Mouse (Mus musculus) forebrain, embryonic 12.5 days (tissue): ENCODE results near the gene B4galnt1. TPM values are rescaled to one million over a fixed set of nuclear protein-coding genes. Genes with fewer than 3 reads are reported as not detected.
A peak's percentile ranks its signal among the peaks of the same experiment; 100 is the strongest.

Experiments
- ATAC-seq: fragments of 200-750 bp; cut with Nextera tagmentation; 2 replicates; pipeline ENCODE4 v1.8.0; 2017; ENCODE audit warnings: moderate TSS enrichment; ENCODE audit not compliant: low FRiP score
- H3K27ac ChIP-seq: fragments of 300-500 bp; sonication (generic); 2 replicates; pipeline ENCODE4 v1.5.1; 2016; ENCODE audit warnings: mild to moderate bottlenecking
- H3K27me3 ChIP-seq: fragments of 300-500 bp; sonication (generic); 2 replicates; pipeline ENCODE4 v1.6.1; 2016; ENCODE audit warnings: mild to moderate bottlenecking
- H3K36me3 ChIP-seq: fragments of 300-500 bp; sonication (generic); replicated peaks from 2 replicates; pipeline ENCODE4 v1.6.1; 2016; ENCODE audit warnings: mild to moderate bottlenecking
- H3K4me1 ChIP-seq: fragments of 300-500 bp; sonication (generic); 2 replicates; pipeline ENCODE4 v1.6.1; 2016
- H3K4me2 ChIP-seq: fragments of 300-500 bp; sonication (generic); 2 replicates; pipeline ENCODE4 v1.6.1; 2016; ENCODE audit warnings: mild to moderate bottlenecking, moderate library complexity
- H3K4me3 ChIP-seq: fragments of 300-500 bp; sonication (generic); replicated peaks from 2 replicates; pipeline ENCODE4 v1.5.1; 2016; ENCODE audit warnings: mild to moderate bottlenecking
- H3K9ac ChIP-seq: fragments of 300-500 bp; sonication (generic); 2 replicates; pipeline ENCODE4 v1.6.1; 2016; ENCODE audit warnings: mild to moderate bottlenecking
- H3K9me3 ChIP-seq: fragments of 300-500 bp; sonication (generic); 2 replicates; pipeline ENCODE4 v1.6.1; 2016
- WGBS: fragments of 180-500 bp; shearing (Covaris S2); methylation state at CpG from one replicate; pipeline ENCODE4 v1.1.7; 2016; 5-methylcytosine and 5-hydroxymethylcytosine counted together
- polyA plus RNA-seq: library from polyadenylated mRNA; unstranded; fragments of >200 nt; fragmentation: Nextera tagmentation; extraction: Ambion mirVana; gene quantifications from 2 replicates; pipeline ENCODE4 v1.2.1, GENCODE M21; 2016

The B4galnt1 gene
- polyA plus RNA-seq, 1 experiment from 2014 or later: 13.3 TPM

- H3K4me2 ChIP-seq: no peak overlapping the region
- no peak overlapping the region for H3K9ac ChIP-seq
- WGBS: 28% methylated on average over 3 of the region's 3 CpGs
- no peak for ATAC-seq
- peaks cover 73% of the 10 kb centered on the region for H3K27me3 ChIP-seq
- peaks cover 25% of the 10 kb centered on the region for H3K4me1 ChIP-seq
- no peaks in the 10 kb centered on the region for H3K9me3 ChIP-seq
- no peak overlapping the region; the same call in 1 of the 2 replicates for H3K4me3 ChIP-seq
- no peak overlapping the region for H3K27ac ChIP-seq
- no peaks in the 10 kb centered on the region for H3K36me3 ChIP-seq
Observed at GRCm38 (mm10) chr10:127176228-127176627, 11.2 kb downstream of the B4galnt1 start.

- 0 out of 2 replicates have a peak overlapping the region, but pooled peaks have one; percentile 8 for H3K4me2 ChIP-seq
- H3K27me3 ChIP-seq: peaks cover 73% of the 10 kb centered on the region
- H3K36me3 ChIP-seq: no peaks in the 10 kb centered on the region
- 11% methylated on average over 7 of the region's 7 CpGs for WGBS
- no peak overlapping the region for H3K9ac ChIP-seq
- H3K9me3 ChIP-seq: no peaks in the 10 kb centered on the region
- no peak overlapping the region for H3K27ac ChIP-seq
- H3K4me3 ChIP-seq: no peak overlapping the region; the same call in 1 of the 2 replicates
- ATAC-seq: no peak
- peaks cover 25% of the 10 kb centered on the region for H3K4me1 ChIP-seq
Observed at GRCm38 (mm10) chr10:127176756-127177155, 11.7 kb downstream of the B4galnt1 start.

GRCm38 (mm10) chr10:127177235-127177634, 12.2 kb downstream of the B4galnt1 start:
- no peak for ATAC-seq
- H3K36me3 ChIP-seq: no peaks in the 10 kb centered on the region
- H3K9me3 ChIP-seq: no peaks in the 10 kb centered on the region
- peaks cover 71% of the 10 kb centered on the region for H3K27me3 ChIP-seq
- peak overlapping the region; percentile 2; the same call in 1 of the 2 replicates for H3K4me2 ChIP-seq
- peaks cover 25% of the 10 kb centered on the region for H3K4me1 ChIP-seq
- H3K27ac ChIP-seq: no peak overlapping the region
- no peak overlapping the region for H3K9ac ChIP-seq
- no peak overlapping the region for H3K4me3 ChIP-seq
- 22% methylated on average over 9 of the region's 9 CpGs for whole genome bisulfite sequencing

- H3K4me3 ChIP-seq: peak overlapping the region; percentile 27
- under 1% methylated on average over 23 of the region's 23 CpGs for WGBS
- peak; percentile 60 for ATAC-seq
- no peak overlapping the region for H3K9ac ChIP-seq
- peaks cover 73% of the 10 kb centered on the region for H3K27me3 ChIP-seq
- no peaks in the 10 kb centered on the region for H3K9me3 ChIP-seq
- 0 out of 2 replicates have a peak, but pooled peaks cover 3% of the 10 kb centered on the region for H3K36me3 ChIP-seq
- peaks cover 25% of the 10 kb centered on the region for H3K4me1 ChIP-seq
- peak overlapping the region; percentile 51 for H3K4me2 ChIP-seq
- no peak overlapping the region for H3K27ac ChIP-seq
Observed at GRCm38 (mm10) chr10:127177719-127178118, 12.7 kb downstream of the B4galnt1 start.

- Histone ChIP-seq H3K36me3 (peaks cover 7% of the 10 kb centered on the region; the same call in 1 of the 2 replicates), H3K4me2 (peak overlapping the region; percentile 51), H3K27me3 (peaks cover 73% of the 10 kb centered on the region), H3K27ac (no peak overlapping the region), H3K9ac (peak overlapping the region; percentile 17; the same call in 1 of the 2 replicates), H3K4me1 (peaks cover 25% of the 10 kb centered on the region), H3K9me3 (no peaks in the 10 kb centered on the region), H3K4me3 (peak overlapping the region; percentile 27)
- WGBS: 4% methylated on average over 41 of the region's 41 CpGs
- no peak for ATAC-seq
Observed at GRCm38 (mm10) chr10:127178286-127179027, 13.4 kb downstream of the B4galnt1 start.

GRCm38 (mm10) chr10:127179871-127180694, 15.1 kb downstream of the B4galnt1 start, which contains the start of gene Slc26a10:
Gene Slc26a10 (minus strand): TSS chr10:127180645.
- Histone ChIP-seq H3K4me1 (peaks cover 41% of the 10 kb centered on the region), H3K4me2 (peak within 1 kb of the TSS; percentile 43), H3K9me3 (no peaks in the 10 kb centered on the region), H3K9ac (peak within 1 kb of the TSS; percentile 39; the same call in 1 of the 2 replicates), H3K4me3 (peak within 1 kb of the TSS; percentile 25), H3K36me3 (peaks cover 7% of the 10 kb centered on the region; the same call in 1 of the 2 replicates), H3K27ac (no peak within 1 kb of the TSS), H3K27me3 (peaks cover 78% of the 10 kb centered on the region)
- WGBS: 1% methylated on average over 34 of the region's 34 CpGs
- ATAC-seq: peak; percentile 12; the same call in 1 of the 2 replicates

GRCm38 (mm10) chr10:127180695-127181047, 15.6 kb downstream of the B4galnt1 start:
- H3K4me2 ChIP-seq: no peak overlapping the region
- H3K4me3 ChIP-seq: no peak overlapping the region; the same call in 1 of the 2 replicates
- no peak overlapping the region for H3K27ac ChIP-seq
- H3K9me3 ChIP-seq: no peaks in the 10 kb centered on the region
- H3K36me3 ChIP-seq: peaks cover 7% of the 10 kb centered on the region; the same call in 1 of the 2 replicates
- ATAC-seq: no peak
- H3K9ac ChIP-seq: no peak overlapping the region
- WGBS: 4% methylated on average over 3 of the region's 3 CpGs
- H3K27me3 ChIP-seq: peaks cover 78% of the 10 kb centered on the region
- H3K4me1 ChIP-seq: peaks cover 41% of the 10 kb centered on the region

- Histone ChIP-seq H3K9me3 (no peaks in the 10 kb centered on the region), H3K27ac (no peak overlapping the region), H3K4me1 (peaks cover 41% of the 10 kb centered on the region), H3K4me3 (no peak overlapping the region), H3K36me3 (peaks cover 9% of the 10 kb centered on the region), H3K9ac (no peak overlapping the region), H3K4me2 (no peak overlapping the region), H3K27me3 (peaks cover 70% of the 10 kb centered on the region)
- ATAC-seq: no peak
- whole genome bisulfite sequencing: 70% methylated on average over 6 of the region's 6 CpGs
Observed at GRCm38 (mm10) chr10:127181566-127181965, 16.5 kb downstream of the B4galnt1 start.

- WGBS: 89% methylated on average over 4 of the region's 4 CpGs
- Histone ChIP-seq H3K9me3 (0 out of 2 replicates have a peak, but pooled peaks cover 3% of the 10 kb centered on the region), H3K36me3 (peaks cover 12% of the 10 kb centered on the region), H3K27me3 (peaks cover 59% of the 10 kb centered on the region), H3K4me3 (no peak overlapping the region), H3K4me2 (no peak overlapping the region), H3K27ac (no peak overlapping the region), H3K9ac (no peak overlapping the region), H3K4me1 (peaks cover 45% of the 10 kb centered on the region)
- no peak for ATAC-seq
Observed at GRCm38 (mm10) chr10:127182624-127183023, 17.6 kb downstream of the B4galnt1 start.

GRCm38 (mm10) chr10:127183759-127184158, 18.7 kb downstream of the B4galnt1 start:
- Histone ChIP-seq H3K27ac (no peak overlapping the region), H3K9ac (peak overlapping the region; percentile 33; the same call in 1 of the 2 replicates), H3K27me3 (peaks cover 48% of the 10 kb centered on the region), H3K4me1 (peaks cover 43% of the 10 kb centered on the region), H3K4me2 (peak overlapping the region; percentile 39), H3K9me3 (0 out of 2 replicates have a peak, but pooled peaks cover 3% of the 10 kb centered on the region), H3K36me3 (peaks cover 12% of the 10 kb centered on the region), H3K4me3 (peak overlapping the region; percentile 10; the same call in 1 of the 2 replicates)
- no peak for ATAC-seq
- WGBS: 7% methylated on average over 20 of the region's 20 CpGs

GRCm38 (mm10) chr10:127185101-127185500, 20.1 kb downstream of the B4galnt1 start:
- 77% methylated on average over 9 of the region's 9 CpGs for WGBS
- Histone ChIP-seq H3K4me2 (no peak overlapping the region), H3K9me3 (0 out of 2 replicates have a peak, but pooled peaks cover 3% of the 10 kb centered on the region), H3K4me1 (peaks cover 50% of the 10 kb centered on the region), H3K36me3 (peaks cover 12% of the 10 kb centered on the region), H3K9ac (no peak overlapping the region), H3K27me3 (peaks cover 34% of the 10 kb centered on the region), H3K27ac (no peak overlapping the region), H3K4me3 (no peak overlapping the region)
- no peak for ATAC-seq

- WGBS: 88% methylated on average over 15 of the region's 15 CpGs
- H3K4me2 ChIP-seq: no peak overlapping the region
- H3K4me1 ChIP-seq: peaks cover 50% of the 10 kb centered on the region
- H3K4me3 ChIP-seq: no peak overlapping the region
- ATAC-seq: no peak
- H3K36me3 ChIP-seq: peaks cover 12% of the 10 kb centered on the region
- H3K27me3 ChIP-seq: peaks cover 30% of the 10 kb centered on the region
- no peak overlapping the region for H3K9ac ChIP-seq
- no peak overlapping the region for H3K27ac ChIP-seq
- 0 out of 2 replicates have a peak, but pooled peaks cover 3% of the 10 kb centered on the region for H3K9me3 ChIP-seq
Observed at GRCm38 (mm10) chr10:127185506-127185905, 20.5 kb downstream of the B4galnt1 start.
